Mouse (Mus musculus) MEL (cell line): ENCODE measurements around the gene Serpinb6b. TPM values are rescaled to one million over a fixed set of nuclear protein-coding genes. Genes with fewer than 3 reads are reported as not detected.

Experiments used
- DNase-seq: peaks from one replicate; pipeline ENCODE4 v3.0.0; 2011; ENCODE audit warnings: low read depth, low spot score
- H3K27ac ChIP-seq: 2 replicates; pipeline ENCODE4 v1.5.1; 2012; ENCODE audit warnings: low read depth, mild to moderate bottlenecking, control low read depth, low read length, moderate library complexity; ENCODE audit not compliant: control insufficient read depth
- H3K27me3 ChIP-seq, 2 experiments: fragments of 150-350 bp in 1 of 2; sonication (generic) in 1 of 2; 2 replicates each; pipeline ENCODE4 v1.6.1; 2012; ENCODE audit warnings: low read length in 2 of 2, mild to moderate bottlenecking in 2 of 2, improper control_type of control experiment in 1 of 2, moderate library complexity in 1 of 2; ENCODE audit not compliant: insufficient read depth in 2 of 2, control insufficient read depth in 1 of 2
- H3K36me3 ChIP-seq, 2 experiments: 2 replicates each; pipeline ENCODE4 v1.6.1; 2012 to 2014; ENCODE audit warnings: low read length in 2 of 2, improper control_type of control experiment in 1 of 2, inconsistent platforms in 1 of 2, mild to moderate bottlenecking in 1 of 2; ENCODE audit not compliant: insufficient read depth in 2 of 2, control insufficient read depth in 1 of 2
- H3K4me1 ChIP-seq, 2 experiments: fragments of 150-350 bp in 1 of 2; sonication (generic) in 1 of 2; 2 replicates each; pipeline ENCODE4 v1.6.1; 2012; ENCODE audit warnings: low read length in 2 of 2, improper control_type of control experiment in 1 of 2, mild to moderate bottlenecking in 1 of 2; ENCODE audit not compliant: insufficient read depth in 2 of 2, control insufficient read depth in 1 of 2
- H3K4me3 ChIP-seq, 2 experiments: fragments of 150-350 bp in 1 of 2; sonication (generic) in 1 of 2; 2 replicates each; pipeline ENCODE4 v1.5.1; 2012; ENCODE audit warnings: low read depth in 2 of 2, low read length in 2 of 2, mild to moderate bottlenecking in 2 of 2, moderate library complexity in 2 of 2, control low read depth in 1 of 2, improper control_type of control experiment in 1 of 2; ENCODE audit not compliant: control insufficient read depth in 1 of 2, insufficient read depth in 1 of 2
- H3K79me2 ChIP-seq: 2 replicates; pipeline ENCODE4 v1.6.1; 2012; ENCODE audit warnings: mild to moderate bottlenecking, low read length, moderate library complexity; ENCODE audit not compliant: control insufficient read depth, poor library complexity, insufficient read depth
- H3K9ac ChIP-seq: 2 replicates; pipeline ENCODE4 v1.6.1; 2012; ENCODE audit warnings: low read depth, mild to moderate bottlenecking, control low read depth, low read length, moderate library complexity; ENCODE audit not compliant: control insufficient read depth, poor library complexity, severe bottlenecking
- H3K9me3 ChIP-seq: fragments of 150-350 bp; sonication (generic); replicated peaks from 2 replicates; pipeline ENCODE4 v1.6.1; 2012; ENCODE audit warnings: mild to moderate bottlenecking, low read length, improper control_type of control experiment, moderate library complexity; ENCODE audit not compliant: insufficient read depth
- BHLHE40 ChIP-seq: IDR thresholded peaks from 2 replicates; pipeline ENCODE4 v1.6.1; 2012; ENCODE audit warnings: low read depth, mild to moderate bottlenecking, inconsistent platforms, low read length, improper control_type of control experiment, borderline replicate concordance
- CHD1 ChIP-seq: IDR thresholded peaks from 2 replicates; pipeline ENCODE4 v1.6.1; 2012; ENCODE audit warnings: low read depth, mild to moderate bottlenecking, inconsistent platforms, low read length, improper control_type of control experiment
- CHD2 ChIP-seq: IDR thresholded peaks from 2 replicates; pipeline ENCODE4 v1.6.1; 2011; ENCODE audit warnings: low read length, improper control_type of control experiment
- CTCF ChIP-seq, 3 experiments: IDR thresholded peaks in 2 of 3; conservative IDR thresholded peaks in 1 of 3; 2 replicates each; pipeline ENCODE4 v1.5.1; 2011 to 2012; ENCODE audit warnings: low read length in 3 of 3, low read depth in 2 of 3, mild to moderate bottlenecking in 2 of 3, improper control_type of control experiment in 1 of 3, inconsistent platforms in 1 of 3, mixed read lengths in 1 of 3, moderate library complexity in 1 of 3; ENCODE audit not compliant: control insufficient read depth in 1 of 3, insufficient read depth in 1 of 3, poor library complexity in 1 of 3, severe bottlenecking in 1 of 3
- E2F4 ChIP-seq: IDR thresholded peaks from 2 replicates; pipeline ENCODE4 v1.6.1; 2011; ENCODE audit warnings: low read depth, low read length, improper control_type of control experiment, borderline replicate concordance
- ELF1 ChIP-seq: IDR thresholded peaks from 2 replicates; pipeline ENCODE4 v1.6.1; 2014; ENCODE audit warnings: low read depth, mild to moderate bottlenecking, inconsistent platforms, low read length, improper control_type of control experiment, moderate library complexity
- EP300 ChIP-seq, 2 experiments: IDR thresholded peaks; 2 replicates each; pipeline ENCODE4 v1.6.1; 2011; ENCODE audit warnings: improper control_type of control experiment in 2 of 2, low read length in 2 of 2, low read depth in 1 of 2, mild to moderate bottlenecking in 1 of 2
- ETS1 ChIP-seq: IDR thresholded peaks from 2 replicates; pipeline ENCODE4 v1.6.1; 2012; ENCODE audit warnings: low read depth, mild to moderate bottlenecking, inconsistent platforms, low read length, improper control_type of control experiment, moderate library complexity
- GATA1 ChIP-seq: IDR thresholded peaks from 2 replicates; pipeline ENCODE4 v1.6.1; 2011; ENCODE audit warnings: low read depth, low read length, improper control_type of control experiment
- JUND ChIP-seq: IDR thresholded peaks from 2 replicates; pipeline ENCODE4 v1.6.1; 2011; ENCODE audit warnings: low read depth, mild to moderate bottlenecking, improper control_type of control experiment, low read length
- MAFK ChIP-seq: IDR thresholded peaks from 2 replicates; pipeline ENCODE4 v1.6.1; 2011; ENCODE audit warnings: low read depth, mild to moderate bottlenecking, low read length, improper control_type of control experiment, borderline replicate concordance
- MAZ ChIP-seq: IDR thresholded peaks from 2 replicates; pipeline ENCODE4 v1.6.1; 2012; ENCODE audit warnings: low read depth, mild to moderate bottlenecking, inconsistent platforms, low read length, improper control_type of control experiment
- MEF2A ChIP-seq: IDR thresholded peaks from 2 replicates; pipeline ENCODE4 v1.6.1; 2014; ENCODE audit warnings: low read depth, mild to moderate bottlenecking, inconsistent platforms, low read length, improper control_type of control experiment; ENCODE audit not compliant: poor library complexity, insufficient replicate concordance, severe bottlenecking; ENCODE audit errors: extremely low read depth
- MYB ChIP-seq: IDR thresholded peaks from 2 replicates; pipeline ENCODE4 v1.6.1; 2011; ENCODE audit warnings: mild to moderate bottlenecking, low read depth, low read length, improper control_type of control experiment
- NELFE ChIP-seq: IDR thresholded peaks from 2 replicates; pipeline ENCODE4 v1.6.1; 2011; ENCODE audit warnings: low read depth, low read length, improper control_type of control experiment
- POLR2A ChIP-seq, 2 experiments: IDR thresholded peaks; 2 replicates each; pipeline ENCODE4 v1.6.1; 2011 to 2012; ENCODE audit warnings: low read length in 2 of 2, mild to moderate bottlenecking in 2 of 2, control low read depth in 1 of 2, improper control_type of control experiment in 1 of 2, low read depth in 1 of 2, moderate library complexity in 1 of 2; ENCODE audit not compliant: control insufficient read depth in 1 of 2, insufficient read depth in 1 of 2, poor library complexity in 1 of 2
- POLR2AphosphoS5 ChIP-seq: IDR thresholded peaks from 2 replicates; pipeline ENCODE4 v1.6.1; 2012; ENCODE audit warnings: low read depth, borderline replicate concordance, mild to moderate bottlenecking, inconsistent platforms, low read length, moderate library complexity, mixed read lengths
- RAD21 ChIP-seq: IDR thresholded peaks from 2 replicates; pipeline ENCODE4 v1.6.1; 2011; ENCODE audit warnings: mild to moderate bottlenecking, low read depth, low read length, improper control_type of control experiment
- RCOR1 ChIP-seq: IDR thresholded peaks from 2 replicates; pipeline ENCODE4 v1.6.1; 2012; ENCODE audit warnings: low read depth, mild to moderate bottlenecking, inconsistent platforms, low read length, improper control_type of control experiment
- TAL1 ChIP-seq: IDR thresholded peaks from 2 replicates; pipeline ENCODE4 v1.6.1; 2012; ENCODE audit warnings: mild to moderate bottlenecking, inconsistent platforms, low read length, moderate library complexity, mixed read lengths
- TBP ChIP-seq: IDR thresholded peaks from 2 replicates; pipeline ENCODE4 v1.8.0; 2011; ENCODE audit warnings: low read depth, low read length, improper control_type of control experiment
- TCF12 ChIP-seq: IDR thresholded peaks from 2 replicates; pipeline ENCODE4 v1.6.1; 2014; ENCODE audit warnings: low read depth, mild to moderate bottlenecking, inconsistent platforms, low read length, improper control_type of control experiment, moderate library complexity
- USF1 ChIP-seq: IDR thresholded peaks from 2 replicates; pipeline ENCODE4 v1.6.1; 2014; ENCODE audit warnings: low read depth, mild to moderate bottlenecking, inconsistent platforms, low read length, improper control_type of control experiment, moderate library complexity
- ZMIZ1 ChIP-seq: IDR thresholded peaks from 2 replicates; pipeline ENCODE4 v1.6.1; 2012; ENCODE audit warnings: low read depth, mild to moderate bottlenecking, inconsistent platforms, low read length, improper control_type of control experiment, moderate library complexity
- polyA plus RNA-seq, 2 experiments: library from polyadenylated mRNA; stranded (reverse) in 1 of 2; unstranded in 1 of 2; fragments of >175 nt in 1 of 2; fragments of >200 nt in 1 of 2; gene quantifications; 2 replicates each; pipeline versions ENCODE4 v1.2.1 to v1.2.4; 2012; ENCODE audit warnings: low replicate concordance in 2 of 2, low read depth in 1 of 2; ENCODE audit not compliant: insufficient read length in 2 of 2, insufficient read depth in 1 of 2, missing spikeins in 1 of 2
- total RNA-seq: library from RNA; depleted of rRNA; stranded (reverse); fragments of 300-350 nt; gene quantifications from 2 replicates; pipeline ENCODE4 v1.2.3, GENCODE M21; 2012

Serpinb6b gene
- total and polyA plus RNA-seq, 3 experiments, result 0.27 to 1.2 TPM; not detected in 1

GRCm38 (mm10) chr13:32927241-32927640 is 37.8 kb upstream of the Serpinb6b start:
- no peak for DNase-seq
- Histone ChIP-seq H3K79me2 (no peaks in the 10 kb centered on the region), H3K36me3 (no peaks in the 10 kb centered on the region), H3K27me3 (peaks cover 6 to 7% of the 10 kb centered on the region in 2 experiments; a peak in 3 of 4 replicates), H3K9ac (no peak overlapping the region), H3K4me3 (no peak overlapping the region), H3K9me3 (no peaks in the 10 kb centered on the region), H3K4me1 (no peaks in the 10 kb centered on the region), H3K27ac (no peak overlapping the region)
- TF ChIP-seq POLR2A (IDR thresholded peaks at IDR 0.05; ENCODE audit: control insufficient read depth in 1 of 2, insufficient read depth in 1 of 2, low read depth in 1 of 2, low read length in 2 of 2, poor library complexity in 1 of 2) (no peak), TBP (no peak), CHD2 (no peak), ETS1 (no peak), ZMIZ1 (no peak), E2F4 (no peak), POLR2AphosphoS5 (no peak), TAL1 (no peak), MAFK (no peak), CTCF (IDR thresholded peaks at IDR 0.05 in 2 of 3, conservative IDR thresholded peaks at IDR 0.05 in 1 of 3; ENCODE audit: control insufficient read depth in 1 of 3, insufficient read depth in 1 of 3, low read depth in 2 of 3, low read length in 3 of 3, poor library complexity in 1 of 3, severe bottlenecking in 1 of 3) (no peak), CHD1 (no peak), MEF2A (no peak), BHLHE40 (no peak), USF1 (no peak), NELFE (no peak), GATA1 (no peak), RCOR1 (no peak), RAD21 (no peak), JUND (no peak)

- no peak overlapping the region for H3K27ac ChIP-seq
- DNase-seq, result no peak
Measured at GRCm38 (mm10) chr13:32929107-32929750, 35.8 kb upstream of the Serpinb6b start.

More at GRCm38 (mm10) chr13:32929107-32929750, 35.8 kb upstream of the Serpinb6b start:
- H3K36me3 ChIP-seq, result no peaks in the 10 kb centered on the region
- H3K27me3 ChIP-seq, result peaks cover 5 to 7% of the 10 kb centered on the region in 2 experiments
- no peaks in the 10 kb centered on the region for H3K79me2 ChIP-seq
- no peak overlapping the region for H3K9ac ChIP-seq
- TF ChIP-seq MAZ (no peak), EP300 (IDR thresholded peaks at IDR 0.05; ENCODE audit: low read depth in 1 of 2, low read length in 2 of 2) (no peak), RCOR1 (no peak), RAD21 (no peak), MYB (no peak), USF1 (no peak), TCF12 (no peak), ELF1 (no peak), POLR2AphosphoS5 (no peak), E2F4 (no peak)
- H3K9me3 ChIP-seq, result no peaks in the 10 kb centered on the region
- H3K4me1 ChIP-seq, result no peaks in the 10 kb centered on the region
- H3K4me3 ChIP-seq, result no peak overlapping the region
